In the genomic region with DNA sequence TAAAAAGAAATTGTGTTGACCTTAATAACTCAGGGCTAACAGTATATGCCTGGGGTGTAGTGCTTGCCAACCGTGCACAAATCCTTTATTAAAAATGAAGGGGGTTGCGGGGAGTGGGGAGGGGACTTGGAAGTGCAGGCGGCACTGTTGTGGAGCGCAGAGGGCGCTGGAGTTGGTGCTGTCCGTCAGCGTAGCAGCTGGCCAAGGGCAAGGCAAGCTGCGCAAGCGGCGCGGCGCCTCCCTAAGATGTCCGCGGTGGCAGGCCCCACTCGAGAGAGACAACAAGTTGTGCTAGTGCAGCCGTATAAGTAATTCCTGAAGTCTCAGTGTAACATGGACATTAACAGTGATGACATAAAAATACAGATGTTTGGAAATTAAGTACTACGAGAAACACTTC, we compare ENCODE assay signal across 38 mouse cellular contexts. TPM values are rescaled to one million over a fixed set of nuclear protein-coding genes. Genes with fewer than 3 reads are reported as not detected.
A peak's percentile ranks its signal among the peaks of the same experiment; 100 is the strongest.
DNase-seq lines count a peak whose midpoint lies in the region; ATAC-seq and TF ChIP-seq lines count a peak whose summit lies in the region.
"Had no signal": no experiment of that assay in that cellular context is flagged by ENCODE, and none has a peak within 500 bp of the region (broad histone marks: within the 10 kb centered on the region; RNA-seq: fewer than 3 reads in every experiment).

No protein-coding gene starts in this region.

- TF ChIP-seq CTCF in midbrain, postnatal 0 days (IDR thresholded peaks at IDR 0.05), result no peak

- peaks cover 43% of the 10 kb centered on the region for H3K27me3 ChIP-seq in heart, embryonic 12.5 days (replicated peaks)
- peaks cover 75% of the 10 kb centered on the region for H3K27me3 ChIP-seq in hindbrain, embryonic 10.5 days (ENCODE audit: insufficient read depth, poor library complexity, severe bottlenecking)
- H3K27me3 ChIP-seq in hindbrain, embryonic 12.5 days, result peaks cover 54% of the 10 kb centered on the region
- H3K27me3 ChIP-seq in midbrain, embryonic 12.5 days, result peaks cover 57% of the 10 kb centered on the region
- H3K27me3 ChIP-seq in midbrain, postnatal 0 days (ENCODE audit: insufficient read depth, low read length), result peaks cover 15% of the 10 kb centered on the region; the same call in 1 of the 2 replicates

- peak overlapping the region; percentile 52 for H3K4me2 ChIP-seq in heart, embryonic 12.5 days
- H3K4me2 ChIP-seq in hindbrain, embryonic 12.5 days (replicated peaks), result no peak overlapping the region
- no peak overlapping the region for H3K4me2 ChIP-seq in midbrain, embryonic 12.5 days (replicated peaks)
- H3K4me2 ChIP-seq in midbrain, postnatal 0 days (ENCODE audit: low read depth, low read length, poor library complexity, severe bottlenecking), result no peak overlapping the region
- H3K4me2 ChIP-seq: embryonic facial prominence, embryonic 13.5 days; neural tube, embryonic 13.5 days had no signal

- no peak overlapping the region; the same call in 1 of the 2 replicates for H3K4me3 ChIP-seq in heart, embryonic 12.5 days
- H3K4me3 ChIP-seq in hindbrain, embryonic 10.5 days, result peak overlapping the region; percentile 16; the same call in 1 of the 2 replicates
- H3K4me3 ChIP-seq in hindbrain, embryonic 12.5 days, result no peak overlapping the region
- H3K4me3 ChIP-seq in midbrain, embryonic 12.5 days, result no peak overlapping the region
- H3K4me3 ChIP-seq in midbrain, postnatal 0 days (ENCODE audit: low read depth, low read length), result no peak overlapping the region
- H3K4me3 ChIP-seq: embryonic facial prominence, embryonic 13.5 days; erythroblast, embryonic 14.5 days; myocyte; neural tube, embryonic 13.5 days had no signal

- no peak for ATAC-seq in heart, embryonic 12.5 days (ENCODE audit: insufficient number of reproducible peaks, low FRiP score)
- no peak for ATAC-seq in hindbrain, embryonic 12.5 days (ENCODE audit: low FRiP score)
- peak; percentile 47; the same call in 1 of the 2 replicates for ATAC-seq in midbrain, embryonic 12.5 days (ENCODE audit: low FRiP score, low read depth)
- no peak for ATAC-seq in midbrain, postnatal 0 days (ENCODE audit: low FRiP score)
- ATAC-seq: forebrain, embryonic 16.5 days; hindbrain, postnatal 0 days; intestine, embryonic 16.5 days had no signal

- H3K9ac ChIP-seq in heart, embryonic 12.5 days, result no peak overlapping the region
- no peak overlapping the region for H3K9ac ChIP-seq in hindbrain, embryonic 12.5 days
- H3K9ac ChIP-seq in midbrain, embryonic 12.5 days (replicated peaks), result no peak overlapping the region
- H3K9ac ChIP-seq in midbrain, postnatal 0 days (replicated peaks; ENCODE audit: low read length, poor library complexity, severe bottlenecking), result no peak overlapping the region
- H3K9ac ChIP-seq: embryonic facial prominence, embryonic 13.5 days; neural tube, embryonic 13.5 days had no signal

- H3K36me3 ChIP-seq in heart, embryonic 12.5 days, result no peaks in the 10 kb centered on the region
- H3K36me3 ChIP-seq in hindbrain, embryonic 10.5 days, result no peaks in the 10 kb centered on the region
- no peaks in the 10 kb centered on the region for H3K36me3 ChIP-seq in hindbrain, embryonic 12.5 days
- H3K36me3 ChIP-seq in midbrain, embryonic 12.5 days, result no peaks in the 10 kb centered on the region
- no peaks in the 10 kb centered on the region for H3K36me3 ChIP-seq in midbrain, postnatal 0 days (ENCODE audit: insufficient read depth, low read length)
- H3K36me3 ChIP-seq: embryonic facial prominence, embryonic 13.5 days; neural tube, embryonic 13.5 days had no signal

- intact Hi-C loops in heart, postnatal 10 days (cut with DNase I), result no loop called here

- H3K27ac ChIP-seq in heart, embryonic 12.5 days (ENCODE audit: poor library complexity, severe bottlenecking), result no peak overlapping the region
- no peak overlapping the region for H3K27ac ChIP-seq in hindbrain, embryonic 10.5 days
- no peak overlapping the region for H3K27ac ChIP-seq in hindbrain, embryonic 12.5 days
- no peak overlapping the region for H3K27ac ChIP-seq in midbrain, embryonic 12.5 days (replicated peaks)
- no peak overlapping the region for H3K27ac ChIP-seq in midbrain, postnatal 0 days (ENCODE audit: low read depth, low read length)
- H3K27ac ChIP-seq: embryonic facial prominence, embryonic 13.5 days; hindbrain, postnatal 0 days; neural tube, embryonic 13.5 days had no signal

- H3K9me3 ChIP-seq in heart, embryonic 12.5 days (replicated peaks), result no peaks in the 10 kb centered on the region
- no peaks in the 10 kb centered on the region for H3K9me3 ChIP-seq in hindbrain, embryonic 10.5 days
- H3K9me3 ChIP-seq in hindbrain, embryonic 12.5 days (replicated peaks), result no peaks in the 10 kb centered on the region
- no peaks in the 10 kb centered on the region for H3K9me3 ChIP-seq in midbrain, embryonic 12.5 days
- no peaks in the 10 kb centered on the region for H3K9me3 ChIP-seq in midbrain, postnatal 0 days (ENCODE audit: low read length)
- H3K9me3 ChIP-seq: embryonic facial prominence, embryonic 13.5 days; neural tube, embryonic 13.5 days had no signal

- DNase-seq in heart, postnatal 10 days, result no peak
- peak; percentile 31 for DNase-seq in hindbrain, embryonic 10.5 days (ENCODE audit: low spot score)
- DNase-seq in midbrain, postnatal 0 days (ENCODE audit: low spot score), result no peak
- no peak for DNase-seq in frontal cortex, postnatal 10 days (ENCODE audit: low spot score in 2 of 2)
- DNase-seq: adrenal gland, adult 2 months; cerebellum, adult 11 months; cerebellum, adult 9-11 months; gastrocnemius, postnatal 14 days; kidney, adult 9 months; kidney, postnatal 14 days; left cerebral cortex, postnatal 4 days; lung, postnatal 4 days; midbrain, embryonic 14.5 days; right cerebral cortex, adult 18-20 months; right cerebral cortex, postnatal 4 days; thymus, adult 2 months; thymus, postnatal 4 days had no signal

- WGBS in heart, embryonic 12.5 days, result 9% methylated on average over 17 of the region's 17 CpGs
- WGBS in hindbrain, embryonic 10.5 days, result 18% methylated on average over 17 of the region's 17 CpGs
- 8% methylated on average over 17 of the region's 17 CpGs for WGBS in hindbrain, embryonic 12.5 days
- 13% methylated on average over 17 of the region's 17 CpGs for WGBS in midbrain, embryonic 12.5 days
- WGBS in midbrain, postnatal 0 days, result 20% methylated on average over 17 of the region's 17 CpGs

- no peaks in the 10 kb centered on the region for H3K4me1 ChIP-seq in heart, embryonic 12.5 days (replicated peaks)
- H3K4me1 ChIP-seq in hindbrain, embryonic 10.5 days (replicated peaks), result no peaks in the 10 kb centered on the region
- no peaks in the 10 kb centered on the region for H3K4me1 ChIP-seq in hindbrain, embryonic 12.5 days
- no peaks in the 10 kb centered on the region for H3K4me1 ChIP-seq in midbrain, embryonic 12.5 days
- no peaks in the 10 kb centered on the region for H3K4me1 ChIP-seq in midbrain, postnatal 0 days (ENCODE audit: insufficient read depth, low read length)
- H3K4me1 ChIP-seq: embryonic facial prominence, embryonic 13.5 days; neural tube, embryonic 13.5 days had no signal

RNA-seq across cellular contexts. Expression of gene Esx1, which starts 5.7 kb away (rescaled TPM):
- polyA plus RNA-seq in heart, embryonic 12.5 days (2016; fragmentation: Nextera tagmentation; extraction: Ambion mirVana), result not detected in 2 replicates
- total RNA-seq in heart, postnatal 10 days (2021), result not detected
- polyA plus RNA-seq in hindbrain, embryonic 10.5 days (2016; fragmentation: Nextera tagmentation; extraction: Ambion mirVana), result not detected in 2 replicates
- not detected in 2 replicates for polyA plus RNA-seq in hindbrain, embryonic 12.5 days (2016; fragmentation: Nextera tagmentation; extraction: Ambion mirVana)
- not detected in 2 replicates for polyA plus RNA-seq in midbrain, embryonic 12.5 days (2016; fragmentation: Nextera tagmentation; extraction: Ambion mirVana)
- total RNA-seq in midbrain, postnatal 0 days (2014; rRNA removed), result not detected in 2 replicates
- not detected in 2 replicates for polyA plus RNA-seq in midbrain, postnatal 0 days (2015; fragmentation: Nextera tagmentation; extraction: Ambion mirVana)
- total RNA-seq: adrenal gland, adult 2 months; adrenal gland, postnatal 4 days; gastrocnemius, postnatal 14 days; heart, adult 8-10 months; hindbrain, postnatal 0 days; layer of hippocampus, adult 18-20 months; layer of hippocampus, postnatal 14 days; left cerebral cortex, adult 8-10 months; left cerebral cortex, postnatal 4 days; liver, adult 2 months; MEL had no signal
- polyA plus RNA-seq: adrenal gland, adult 2 months; cortical plate, adult 2 months; embryonic facial prominence, embryonic 13.5 days; erythroblast, embryonic 14.5 days; forebrain, embryonic 16.5 days; hindbrain, postnatal 0 days; intestine, embryonic 16.5 days; liver, adult 2 months; liver, embryonic 16.5 days; lung, embryonic 16.5 days; midbrain, embryonic 14.5 days; myocyte; neural tube, embryonic 13.5 days; stomach, embryonic 14.5 days; thymus, adult 2 months had no signal
